Mouse (Mus musculus) embryonic fibroblast, embryonic 13.5 days (primary cell): ENCODE measurements around the gene Ltbp1.

Source experiments
- CTCF ChIP-seq: IDR thresholded peaks from 2 replicates; pipeline ENCODE4 v1.5.1; 2011; ENCODE audit warnings: mild to moderate bottlenecking, control low read depth, low read length, moderate library complexity, borderline replicate concordance; ENCODE audit not compliant: insufficient read depth
- POLR2A ChIP-seq: IDR thresholded peaks from 2 replicates; pipeline ENCODE4 v1.6.1; 2011; ENCODE audit warnings: low read depth, mild to moderate bottlenecking, control low read depth, low read length, moderate library complexity

GRCm38 (mm10) chr17:75109081-75109716 lies 103.8 kb downstream of the Ltbp1 start:
- TF ChIP-seq CTCF (no peak), POLR2A (no peak)
